Mouse (Mus musculus): ENCODE measurements around the gene Lst1. TPM values are rescaled to one million over a fixed set of nuclear protein-coding genes. Genes with fewer than 3 reads are reported as not detected.

The Lst1 gene
- total RNA-seq, 2 experiments from 2014 or later, result 48.4 to 66.2 TPM

- no peak for ATAC-seq (replicated peaks; ENCODE audit: low FRiP score, poor library complexity, severe bottlenecking)
Measured at GRCm38 (mm10) chr17:35189186-35189585, 947 bp upstream of the Lst1 start.

DNA sequence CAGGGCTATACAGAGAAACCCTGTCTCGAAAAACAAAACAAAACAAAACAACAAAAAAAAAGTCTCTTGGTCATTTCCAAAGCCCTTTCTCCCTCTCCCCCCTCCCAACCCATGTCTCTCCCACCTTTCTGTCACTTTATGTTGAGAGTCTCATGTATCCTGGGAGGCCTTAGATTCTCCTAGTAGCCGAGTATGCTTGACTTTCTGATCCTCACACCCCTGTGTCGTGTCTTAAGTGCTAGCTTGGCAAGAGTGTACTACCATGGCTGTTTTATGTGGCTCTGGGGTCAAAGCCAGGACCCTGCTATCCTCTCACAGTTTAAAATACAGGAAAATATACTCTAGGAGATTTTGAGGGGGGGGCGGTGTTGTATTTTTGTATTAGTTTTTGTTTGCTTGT lies 894 bp downstream of the Lst1 start:
- ATAC-seq (replicated peaks; ENCODE audit: low FRiP score, poor library complexity, severe bottlenecking), result no peak

DNA sequence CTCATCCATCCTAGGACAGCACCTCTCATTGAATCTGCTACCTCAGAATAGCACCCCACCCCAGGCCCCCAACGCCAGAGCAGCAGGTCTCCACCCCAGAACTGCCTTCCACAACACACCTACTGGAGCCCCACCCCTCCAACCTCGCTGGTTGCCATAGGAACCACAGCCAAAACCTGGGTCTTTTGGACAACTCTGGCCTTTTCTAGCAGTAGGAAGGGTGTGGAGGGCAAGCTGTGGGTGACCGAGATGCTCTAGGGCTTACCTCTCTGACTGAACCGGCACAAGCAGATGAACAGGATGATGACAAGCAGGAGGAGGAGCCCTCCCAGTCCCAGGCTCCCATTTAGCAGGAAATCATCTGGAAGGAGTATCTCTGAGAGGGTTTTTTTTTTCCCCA lies 1.6 kb downstream of the Lst1 start:
- ATAC-seq (replicated peaks; ENCODE audit: low FRiP score, poor library complexity, severe bottlenecking), result no peak

DNA sequence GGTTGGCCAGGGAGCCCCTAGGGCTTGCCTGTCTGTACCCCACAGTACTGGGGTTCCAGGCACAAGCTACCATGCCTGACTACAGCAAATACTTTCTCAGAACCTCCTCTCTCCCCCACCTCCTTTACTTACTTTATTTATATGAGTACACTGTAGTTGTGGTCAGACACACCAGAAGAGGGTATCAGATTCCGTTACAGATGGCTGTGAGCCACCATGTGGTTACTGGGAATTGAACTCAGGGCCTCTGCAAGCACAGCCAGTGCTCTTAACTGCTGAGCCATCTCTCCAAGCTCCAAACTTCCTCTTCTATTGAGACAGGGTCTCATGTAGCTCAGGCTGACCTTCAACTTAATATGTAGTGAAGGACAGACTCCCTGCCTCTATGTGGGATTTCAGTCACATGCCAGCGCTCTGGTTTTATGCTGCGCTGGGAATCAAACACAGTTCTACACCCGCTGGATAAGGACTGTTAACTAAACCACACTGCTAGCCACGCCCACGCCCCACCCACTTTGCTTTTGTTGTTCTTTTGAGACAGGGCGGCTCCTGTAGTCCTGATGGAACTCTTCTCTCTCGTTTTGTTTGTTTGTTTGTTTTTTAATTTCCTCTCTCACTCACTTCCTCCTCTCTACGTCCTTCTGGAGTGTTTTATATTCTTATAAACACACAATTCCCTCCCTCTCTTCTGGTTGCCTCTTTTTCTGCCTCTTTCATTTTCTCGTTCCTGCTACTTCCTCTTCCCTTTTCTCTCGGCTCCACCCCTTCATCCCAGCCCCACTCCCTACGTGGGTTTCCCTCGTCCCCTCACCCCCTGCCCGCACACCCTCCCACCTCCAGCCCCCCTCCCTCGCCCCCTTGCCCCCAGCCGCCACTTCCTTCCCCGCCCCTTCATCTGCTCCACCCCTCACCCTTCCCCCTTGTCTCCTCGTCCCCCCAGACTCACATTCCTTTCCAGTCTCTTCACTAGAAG lies 2.3 kb downstream of the Lst1 start:
- peak; percentile 56; the same call in 1 of the 2 replicates for ATAC-seq (replicated peaks; ENCODE audit: low FRiP score, poor library complexity, severe bottlenecking)

DNA sequence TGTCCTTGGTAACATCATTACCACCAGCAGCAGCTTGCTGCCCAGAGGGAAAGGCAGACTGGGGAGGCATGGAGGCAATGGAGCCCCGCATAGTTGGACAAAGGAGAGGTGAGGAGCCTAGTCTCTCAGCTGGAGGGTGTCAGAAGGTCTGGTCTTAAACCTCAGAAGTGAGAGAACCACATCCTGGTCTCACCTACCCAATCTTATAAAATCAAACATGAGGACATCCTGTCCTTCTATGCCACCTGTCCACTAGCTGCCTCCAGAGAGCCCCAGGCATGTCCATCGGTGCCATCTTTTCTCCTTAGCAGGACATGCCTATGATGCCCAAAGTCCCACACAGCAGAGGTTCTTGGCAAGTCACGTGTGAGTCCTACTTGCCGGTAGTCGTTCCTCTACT lies 8.1 kb downstream of the Lst1 start:
- no peak for ATAC-seq (replicated peaks; ENCODE audit: low FRiP score, poor library complexity, severe bottlenecking)

DNA sequence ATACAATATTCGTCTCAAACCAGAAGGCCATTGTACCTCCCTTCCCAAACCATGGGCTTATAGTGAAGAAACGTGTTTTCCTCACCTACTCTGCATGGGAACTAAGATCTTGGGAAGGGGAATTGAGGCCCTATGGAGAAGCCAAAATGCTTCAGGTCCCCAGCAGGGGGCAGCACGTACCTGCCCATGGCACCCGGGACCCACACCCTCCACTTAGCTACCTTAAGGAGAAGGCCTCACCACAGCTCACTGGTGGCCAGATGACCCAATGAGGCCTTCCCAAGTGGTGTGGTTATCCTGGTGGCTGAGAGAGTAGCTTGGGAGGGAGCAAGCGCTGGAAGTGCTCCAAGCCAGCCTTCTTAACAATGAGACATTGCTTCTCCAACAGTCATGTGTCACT lies 9.7 kb downstream of the Lst1 start:
- ATAC-seq (replicated peaks; ENCODE audit: low FRiP score, poor library complexity, severe bottlenecking), result peak; percentile 89

- no peak for ATAC-seq (replicated peaks; ENCODE audit: low FRiP score, poor library complexity, severe bottlenecking)
Measured at GRCm38 (mm10) chr17:35175968-35176367, 12.3 kb downstream of the Lst1 start, which contains the start of gene Aif1. Gene Aif1 (minus strand): TSS chr17:35176068.

DNA sequence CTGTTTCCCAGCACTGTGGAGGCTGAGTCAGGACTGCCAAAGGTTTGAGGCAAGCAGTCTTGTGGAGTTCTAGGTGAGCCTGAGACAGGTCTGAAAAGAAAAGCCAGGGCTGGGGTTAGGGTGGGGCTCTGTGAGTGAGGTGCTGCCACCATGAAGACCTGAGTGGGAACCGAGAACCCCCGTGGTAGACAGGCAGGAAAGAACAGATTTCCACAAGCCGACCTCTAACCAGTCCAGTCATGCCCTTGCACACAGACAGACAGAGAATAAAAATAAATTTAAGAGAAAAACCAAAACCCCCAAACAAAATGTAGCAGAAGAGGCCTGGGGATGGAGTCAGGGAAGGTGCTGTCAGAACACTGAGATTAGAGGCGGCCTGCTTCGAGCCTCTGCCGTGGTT lies 12.9 kb downstream of the Lst1 start:
- no peak for ATAC-seq (replicated peaks; ENCODE audit: low FRiP score, poor library complexity, severe bottlenecking)

GRCm38 (mm10) chr17:35174201-35174977 lies 13.8 kb downstream of the Lst1 start:
- ATAC-seq (replicated peaks; ENCODE audit: low FRiP score, poor library complexity, severe bottlenecking), result no peak

DNA sequence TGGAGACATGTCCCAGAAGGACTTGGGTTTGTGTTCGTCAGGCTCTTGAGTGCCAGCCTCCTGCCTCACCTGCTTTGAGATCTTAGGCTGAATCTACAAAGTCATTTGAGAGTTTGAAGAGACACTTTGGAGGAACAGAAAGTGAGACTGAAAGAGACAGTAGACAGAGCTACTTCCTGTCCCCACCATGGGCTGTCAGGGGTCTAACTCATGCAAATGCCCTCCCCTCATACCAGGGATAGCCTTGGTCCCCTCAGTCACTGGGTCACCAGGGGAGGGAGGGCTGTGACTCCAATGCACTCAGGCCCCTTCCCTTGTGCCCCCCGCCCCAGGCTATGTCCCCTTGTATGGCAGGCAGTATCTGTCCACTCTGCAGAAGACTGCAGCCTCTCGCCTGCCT lies 14.9 kb downstream of the Lst1 start:
- no peak for ATAC-seq (replicated peaks; ENCODE audit: low FRiP score, poor library complexity, severe bottlenecking)

DNA sequence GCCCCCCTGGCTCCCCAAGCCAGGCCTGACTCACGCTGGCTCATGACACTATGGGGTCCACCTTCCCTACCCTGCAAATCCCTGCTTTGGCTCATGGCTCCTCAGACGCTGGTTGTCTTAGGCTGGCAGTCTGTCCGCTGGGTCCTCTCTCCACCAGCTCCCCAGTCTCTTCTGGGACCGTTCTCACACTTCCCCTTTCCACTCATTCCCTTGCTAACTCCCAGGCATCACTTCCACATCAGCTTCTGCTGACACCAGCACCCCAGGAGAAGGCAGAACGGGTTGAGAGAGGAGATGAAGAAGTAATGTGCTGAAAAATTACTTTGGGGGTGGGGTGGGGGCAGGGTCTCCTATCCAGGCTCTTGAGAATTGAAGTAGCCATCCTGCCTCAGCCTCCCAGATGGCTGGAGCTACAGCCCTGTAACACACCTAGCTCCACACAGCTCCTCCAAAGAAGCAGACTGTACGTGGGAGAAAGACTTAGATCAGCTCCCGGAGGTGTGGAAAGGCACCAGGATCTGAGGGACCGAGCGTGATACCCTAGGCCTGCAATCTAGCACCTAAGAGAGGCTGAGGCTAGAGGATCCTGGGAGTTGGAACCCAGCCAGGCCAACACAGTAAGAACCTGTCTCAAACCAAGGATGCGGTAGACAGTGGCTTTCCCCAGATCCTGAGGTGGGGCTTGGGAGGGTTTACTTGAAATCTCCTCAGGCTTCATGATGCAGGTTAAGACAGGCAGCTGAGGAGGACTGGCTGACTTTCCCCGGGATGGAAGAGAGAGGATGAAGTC lies 15.6 kb downstream of the Lst1 start:
- ATAC-seq (replicated peaks; ENCODE audit: low FRiP score, poor library complexity, severe bottlenecking), result no peak

- ATAC-seq (replicated peaks; ENCODE audit: low FRiP score, poor library complexity, severe bottlenecking), result no peak
Measured at GRCm38 (mm10) chr17:35168541-35169207, 19.6 kb downstream of the Lst1 start.

GRCm38 (mm10) chr17:35167794-35168193 lies 20.4 kb downstream of the Lst1 start:
- ATAC-seq (replicated peaks; ENCODE audit: low FRiP score, poor library complexity, severe bottlenecking), result no peak

DNA sequence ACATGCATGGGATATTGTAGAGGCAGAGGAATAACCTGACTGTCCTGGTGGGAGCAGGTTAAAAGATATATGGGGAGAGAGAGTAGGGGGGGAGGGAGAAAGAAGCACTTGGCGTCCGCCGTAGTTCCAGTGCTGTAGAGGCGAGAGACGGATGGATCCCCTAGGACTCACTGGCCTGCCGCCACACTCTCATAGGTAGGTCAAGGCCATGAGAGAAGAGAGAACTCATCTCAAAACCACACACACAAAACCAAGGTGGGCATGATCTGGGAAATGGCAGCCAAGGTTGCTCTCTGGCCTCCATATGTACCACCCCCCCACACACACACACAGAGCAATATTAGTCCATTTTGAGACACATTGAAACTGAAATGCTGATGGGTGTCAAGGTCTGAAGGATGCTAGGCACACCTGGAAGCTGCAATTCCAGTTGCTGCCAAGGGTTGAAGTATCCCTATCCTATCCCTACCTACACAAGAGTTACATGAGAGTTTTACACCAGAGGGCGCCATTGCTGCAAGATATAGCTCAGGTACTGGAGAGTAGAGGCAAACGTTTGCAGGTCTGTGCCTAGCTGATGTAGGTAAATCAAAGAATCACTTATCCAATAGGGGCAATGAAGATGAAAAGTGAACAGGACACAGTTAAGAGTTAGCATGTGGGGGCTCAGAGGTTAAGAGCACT lies 21.7 kb downstream of the Lst1 start:
- no peak for ATAC-seq (replicated peaks; ENCODE audit: low FRiP score, poor library complexity, severe bottlenecking)

GRCm38 (mm10) chr17:35165451-35166155 lies 22.6 kb downstream of the Lst1 start:
- no peak for ATAC-seq (replicated peaks; ENCODE audit: low FRiP score, poor library complexity, severe bottlenecking)

- peak; percentile 93 for ATAC-seq (replicated peaks; ENCODE audit: low FRiP score, poor library complexity, severe bottlenecking)
Measured at GRCm38 (mm10) chr17:35164568-35165450, 23.4 kb downstream of the Lst1 start, which contains the start of gene Prrc2a. Gene Prrc2a (minus strand): TSS chr17:35164897.

- no peak for ATAC-seq (replicated peaks; ENCODE audit: low FRiP score, poor library complexity, severe bottlenecking)
Measured at GRCm38 (mm10) chr17:35164218-35164567, 24.0 kb downstream of the Lst1 start.

All from erythroid progenitor cell, adult 5-6 weeks (primary cell).